Mouse (Mus musculus) CH12.LX (cell line): ENCODE results near the gene Wnk4. TPM values are rescaled to one million over a fixed set of nuclear protein-coding genes. Genes with fewer than 3 reads are reported as not detected.
"Not testable (repeated sequence)": the region's sequence is repeated elsewhere in the genome, so short reads cannot be mapped to it uniquely, and the experiment has no call there.

ENCODE experiments used
- DNase-seq: peaks from one replicate; pipeline ENCODE4 v3.0.0-alpha.2; 2013; ENCODE audit errors: extremely low read depth
- H3K27ac ChIP-seq: 2 replicates; pipeline ENCODE4 v1.5.1; 2012; ENCODE audit warnings: low read depth, mild to moderate bottlenecking, control low read depth, moderate library complexity; ENCODE audit not compliant: insufficient read depth
- H3K27me3 ChIP-seq: replicated peaks from 2 replicates; pipeline ENCODE3; 2012; ENCODE audit warnings: inconsistent platforms
- H3K36me3 ChIP-seq, 2 experiments: replicated peaks in 1 of 2; 2 replicates each; pipeline versions ENCODE3 to v1.6.1; 2012; ENCODE audit warnings: inconsistent platforms in 1 of 2, low read length in 1 of 2, mild to moderate bottlenecking in 1 of 2, mixed read lengths in 1 of 2, moderate library complexity in 1 of 2; ENCODE audit not compliant: control insufficient read depth in 1 of 2, insufficient read depth in 1 of 2
- H3K4me1 ChIP-seq, 2 experiments: 2 replicates each; pipeline ENCODE4 v1.6.1; 2012; ENCODE audit warnings: inconsistent platforms in 1 of 2, moderate library complexity in 1 of 2; ENCODE audit not compliant: insufficient read depth in 2 of 2, control insufficient read depth in 1 of 2
- H3K4me2 ChIP-seq: 2 replicates; pipeline ENCODE4 v1.6.1; 2012; ENCODE audit warnings: low read depth, mild to moderate bottlenecking, control low read depth; ENCODE audit not compliant: poor library complexity, insufficient read depth, severe bottlenecking
- H3K4me3 ChIP-seq, 3 experiments: fragments of 150-350 bp in 1 of 3; sonication (generic) in 1 of 3; replicated peaks in 1 of 3; 2 replicates each; pipeline versions ENCODE3 to v1.5.1; 2011 to 2012; ENCODE audit warnings: low read depth in 2 of 3, low read length in 2 of 3, mild to moderate bottlenecking in 2 of 3, moderate library complexity in 2 of 3, control low read depth in 1 of 3, improper control_type of control experiment in 1 of 3, inconsistent platforms in 1 of 3, mixed read lengths in 1 of 3; ENCODE audit not compliant: poor library complexity in 1 of 3
- H3K79me2 ChIP-seq: replicated peaks from 2 replicates; pipeline ENCODE4 v1.6.1; 2012; ENCODE audit warnings: mild to moderate bottlenecking, moderate library complexity; ENCODE audit not compliant: control insufficient read depth, poor library complexity, insufficient read depth, severe bottlenecking; ENCODE audit errors: extremely low read depth
- H3K9ac ChIP-seq: 2 replicates; pipeline ENCODE4 v1.6.1; 2012; ENCODE audit warnings: low read depth, mild to moderate bottlenecking, control low read depth, moderate library complexity; ENCODE audit not compliant: insufficient read depth
- H3K9me3 ChIP-seq: replicated peaks from 2 replicates; pipeline ENCODE3; 2012; ENCODE audit warnings: low read length, inconsistent platforms, mixed read lengths
- CHD1 ChIP-seq: IDR thresholded peaks from 2 replicates; pipeline ENCODE4 v1.6.1; 2012; ENCODE audit warnings: low read depth, low read length, improper control_type of control experiment, inconsistent platforms
- CTCF ChIP-seq, 2 experiments: IDR thresholded peaks in 1 of 2; conservative IDR thresholded peaks in 1 of 2; 2 replicates each; pipeline ENCODE4 v1.5.1; 2011 to 2012; ENCODE audit warnings: low read depth in 2 of 2, low read length in 2 of 2, improper control_type of control experiment in 1 of 2, inconsistent platforms in 1 of 2, mild to moderate bottlenecking in 1 of 2, moderate library complexity in 1 of 2
- POLR2A ChIP-seq: IDR thresholded peaks from 2 replicates; pipeline ENCODE4 v1.6.1; 2011; ENCODE audit warnings: low read depth, mild to moderate bottlenecking, improper control_type of control experiment, low read length
- POLR2AphosphoS2 ChIP-seq: IDR thresholded peaks from 2 replicates; pipeline ENCODE4 v1.6.1; 2011; ENCODE audit warnings: low read depth, low read length, improper control_type of control experiment
- ZMIZ1 ChIP-seq: IDR thresholded peaks from 2 replicates; pipeline ENCODE4 v1.6.1; 2012; ENCODE audit warnings: low read depth, mild to moderate bottlenecking, inconsistent platforms, low read length, improper control_type of control experiment
- dilution Hi-C: fragments of 300-500 bp; cut with MboI; formaldehyde crosslinking; loops from 2 replicates; pipeline ENCODE4 v1.14.3; 2020; ENCODE audit warnings: low sequenced_read_pairs; ENCODE audit not compliant: extremely low pct_unique_long_range_greater_than_20kb, extremely low pct_ligation_motif_present
- in situ Hi-C: fragments of 300-500 bp; cut with MboI; formaldehyde crosslinking; loops from 3 replicates; pipeline ENCODE4 v1.14.3; 2019; ENCODE audit warnings: low sequenced_read_pairs, low pct_ligation_motif_present, low pct_unique_long_range_greater_than_20kb, mixed read lengths
- polyA plus RNA-seq: library from polyadenylated mRNA; unstranded; fragments of >175 nt; gene quantifications from 2 replicates; pipeline ENCODE4 v1.2.1, GENCODE M21; 2012; ENCODE audit warnings: low read depth; ENCODE audit not compliant: insufficient read length
- total RNA-seq, 2 experiments: library from RNA; depleted of rRNA; stranded (reverse); fragments of 300-350 nt in 1 of 2; fragments of >200 nt in 1 of 2; gene quantifications; 2 replicates each; pipeline ENCODE4 v1.2.3; 2012 to 2014

Gene Wnk4
- total and polyA plus RNA-seq, 3 experiments, result 0.85 to 7.8 (median 0.90) TPM

DNA sequence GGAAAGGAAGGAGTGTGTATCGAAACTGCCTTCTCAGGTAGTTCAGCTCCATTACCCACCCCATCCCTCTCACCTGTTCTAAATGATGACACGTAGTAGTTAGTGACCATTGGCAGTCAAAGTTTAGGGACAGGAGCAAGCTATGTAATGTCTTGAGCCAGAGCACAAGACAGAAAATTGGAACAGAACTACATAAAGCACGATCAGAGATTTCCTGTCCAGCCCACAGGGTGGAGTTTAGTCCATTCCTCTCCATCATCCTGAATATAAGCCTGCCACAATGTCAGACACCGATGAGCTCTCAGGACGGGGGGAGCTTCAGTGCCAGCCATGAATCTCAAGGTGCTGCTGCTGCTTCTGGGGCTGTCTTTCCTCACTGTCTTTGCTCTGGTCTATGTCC lies 64.4 kb downstream of the Wnk4 start, which contains the start of gene Aoc2:
Gene Aoc2, plus strand, starts transcription at position 301 of the 400 bp plus-strand sequence.
- H3K27me3 ChIP-seq, result no peaks in the 10 kb centered on the region
- in situ Hi-C loops, result no loop called here
- H3K4me1 ChIP-seq, result peaks cover 0 to 6% of the 10 kb centered on the region in 2 experiments; a peak in 1 of 4 replicates
- H3K9me3 ChIP-seq, result no peaks in the 10 kb centered on the region
- no peak within 1 kb of the TSS for H3K4me2 ChIP-seq
- no peak for TF ChIP-seq CHD1
- TF ChIP-seq POLR2A, result peak; percentile 33; the same call in 1 of the 2 replicates
- dilution Hi-C loops, result no loop called here
- no peak within 1 kb of the TSS for H3K4me3 ChIP-seq
- peaks cover 70 to 91% of the 10 kb centered on the region in 2 experiments for H3K36me3 ChIP-seq
- no peaks in the 10 kb centered on the region for H3K79me2 ChIP-seq
- DNase-seq, result no peak
- H3K9ac ChIP-seq, result no peak within 1 kb of the TSS
- no peak within 1 kb of the TSS for H3K27ac ChIP-seq

DNA sequence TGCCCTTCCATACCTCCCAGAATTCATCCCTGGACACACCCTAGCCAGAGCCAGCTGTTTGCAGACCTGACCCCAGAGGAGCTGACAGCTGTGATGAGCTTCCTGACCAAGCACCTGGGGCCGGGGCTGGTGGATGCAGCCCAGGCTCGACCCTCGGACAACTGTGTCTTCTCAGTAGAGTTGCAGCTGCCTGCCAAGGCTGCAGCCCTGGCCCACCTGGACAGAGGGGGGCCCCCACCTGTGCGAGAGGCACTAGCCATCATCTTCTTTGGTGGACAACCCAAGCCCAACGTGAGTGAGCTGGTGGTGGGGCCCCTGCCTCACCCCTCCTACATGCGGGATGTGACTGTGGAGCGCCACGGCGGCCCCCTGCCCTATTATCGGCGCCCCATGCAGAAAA lies 64.8 kb downstream of the Wnk4 start:
- TF ChIP-seq ZMIZ1, result 0 out of 2 replicates have a peak, but pooled peaks have one; percentile 33

DNA sequence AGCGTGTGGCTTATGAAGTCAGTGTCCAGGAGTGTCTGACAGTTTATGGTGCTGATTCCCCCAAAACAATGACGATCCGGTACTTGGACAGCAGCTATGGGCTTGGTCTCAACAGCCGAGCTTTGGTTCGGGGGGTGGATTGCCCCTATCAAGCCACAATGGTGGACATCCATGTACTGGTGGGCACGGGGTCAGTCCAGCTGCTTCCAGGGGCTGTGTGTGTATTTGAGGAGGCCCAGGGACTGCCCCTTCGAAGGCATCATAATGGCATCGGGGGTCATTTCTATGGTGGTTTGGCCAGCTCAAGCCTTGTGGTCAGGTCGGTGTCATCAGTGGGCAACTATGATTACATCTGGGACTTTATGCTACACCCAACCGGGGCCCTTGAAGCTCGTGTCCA lies 65.8 kb downstream of the Wnk4 start:
- no peaks in the 10 kb centered on the region for H3K79me2 ChIP-seq
- no peak overlapping the region for H3K27ac ChIP-seq
- H3K27me3 ChIP-seq, result no peaks in the 10 kb centered on the region
- dilution Hi-C loops, result no loop called here
- in situ Hi-C loops, result no loop called here
- H3K36me3 ChIP-seq, result peaks cover 58 to 84% of the 10 kb centered on the region in 2 experiments
- H3K4me1 ChIP-seq, result peaks cover 0 to 6% of the 10 kb centered on the region in 2 experiments; a peak in 1 of 4 replicates
- TF ChIP-seq POLR2AphosphoS2 (peak; percentile 81), CTCF (conservative IDR thresholded peaks at IDR 0.05 in 1 of 2, IDR thresholded peaks at IDR 0.05 in 1 of 2; ENCODE audit: low read depth in 2 of 2, low read length in 2 of 2) (no peak)
- no peak overlapping the region for H3K9ac ChIP-seq
- no peak overlapping the region for H3K4me2 ChIP-seq
- no peak overlapping the region for H3K4me3 ChIP-seq
- H3K9me3 ChIP-seq, result no peaks in the 10 kb centered on the region
- DNase-seq, result no peak

More for the DNA sequence above, 64.8 kb downstream of the Wnk4 start:
- peaks cover 66 to 87% of the 10 kb centered on the region in 2 experiments for H3K36me3 ChIP-seq
- H3K27me3 ChIP-seq, H3K4me3 ChIP-seq, dilution Hi-C loops, H3K79me2 ChIP-seq, H3K27ac ChIP-seq, H3K4me1 ChIP-seq, DNase-seq, H3K9me3 ChIP-seq, H3K4me2 ChIP-seq, H3K9ac ChIP-seq, in situ Hi-C loops: not testable (repeated sequence)

Other genes starting within 250 kb of the Wnk4 start
Only the 20 nearest of the 29 such genes appear.
- 46.5 and 48.2 TPM in 2 replicates for gene Retreg3, start 140.7 kb upstream of the Wnk4 start, total RNA-seq (2012; rRNA removed)
- 50.3 and 55.9 TPM in 2 replicates for gene Retreg3, start 140.7 kb upstream of the Wnk4 start, total RNA-seq (2014; rRNA removed)
- 53.6 and 54.3 TPM in 2 replicates for gene Retreg3, start 140.7 kb upstream of the Wnk4 start, polyA plus RNA-seq
- 108 and 116 TPM in 2 replicates for gene Tubg1, start 140.6 kb upstream of the Wnk4 start, total RNA-seq (2012; rRNA removed)
- 53.7 and 57.4 TPM in 2 replicates for gene Tubg1, start 140.6 kb upstream of the Wnk4 start, total RNA-seq (2014; rRNA removed)
- 182 and 190 TPM in 2 replicates for gene Tubg1, start 140.6 kb upstream of the Wnk4 start, polyA plus RNA-seq
- gene Tubg2, start 104.7 kb upstream of the Wnk4 start, total RNA-seq (2012; rRNA removed), result 3.1 and 4.7 TPM in 2 replicates
- gene Tubg2, start 104.7 kb upstream of the Wnk4 start, total RNA-seq (2014; rRNA removed), result 1.2 and 2.1 TPM in 2 replicates
- gene Tubg2, start 104.7 kb upstream of the Wnk4 start, polyA plus RNA-seq, result 8.7 and 10.5 TPM in 2 replicates
- 15.6 and 16.7 TPM in 2 replicates for gene Cntnap1, start 90.0 kb upstream of the Wnk4 start, total RNA-seq (2012; rRNA removed)
- gene Cntnap1, start 90.0 kb upstream of the Wnk4 start, total RNA-seq (2014; rRNA removed), result 3.6 and 4.4 TPM in 2 replicates
- gene Cntnap1, start 90.0 kb upstream of the Wnk4 start, polyA plus RNA-seq, result 17.9 and 19.5 TPM in 2 replicates
- 16.3 and 20.3 TPM in 2 replicates for gene Plekhh3, start 89.2 kb upstream of the Wnk4 start, total RNA-seq (2012; rRNA removed)
- 2.8 and 2.9 TPM in 2 replicates for gene Plekhh3, start 89.2 kb upstream of the Wnk4 start, total RNA-seq (2014; rRNA removed)
- gene Plekhh3, start 89.2 kb upstream of the Wnk4 start, polyA plus RNA-seq, result 3.7 and 5.0 TPM in 2 replicates
- gene Ccr10, start 85.1 kb upstream of the Wnk4 start, total RNA-seq (2012; rRNA removed), result 29.6 and 58.7 TPM in 2 replicates
- 14.1 and 17.2 TPM in 2 replicates for gene Ccr10, start 85.1 kb upstream of the Wnk4 start, total RNA-seq (2014; rRNA removed)
- gene Ccr10, start 85.1 kb upstream of the Wnk4 start, polyA plus RNA-seq, result 12.3 TPM in 2 replicates
- gene Ezh1, start 34.1 kb upstream of the Wnk4 start, total RNA-seq (2012; rRNA removed), result 11.1 and 15.3 TPM in 2 replicates
- 8.5 and 8.7 TPM in 2 replicates for gene Ezh1, start 34.1 kb upstream of the Wnk4 start, total RNA-seq (2014; rRNA removed)
- 10.8 and 12.1 TPM in 2 replicates for gene Ezh1, start 34.1 kb upstream of the Wnk4 start, polyA plus RNA-seq
- gene Ramp2, start 14.5 kb upstream of the Wnk4 start, total RNA-seq (2012; rRNA removed), result 1.3 and 1.5 TPM in 2 replicates
- 0.26 TPM in 1 of 2 replicates, not detected in the other for gene Ramp2, start 14.5 kb upstream of the Wnk4 start, total RNA-seq (2014; rRNA removed)
- 0.33 and 0.80 TPM in 2 replicates for gene Ramp2, start 14.5 kb upstream of the Wnk4 start, polyA plus RNA-seq
- gene Vps25, start 6.9 kb upstream of the Wnk4 start, total RNA-seq (2012; rRNA removed), result 102 and 132 TPM in 2 replicates
- gene Vps25, start 6.9 kb upstream of the Wnk4 start, total RNA-seq (2014; rRNA removed), result 97.7 and 105 TPM in 2 replicates
- gene Vps25, start 6.9 kb upstream of the Wnk4 start, polyA plus RNA-seq, result 210 and 211 TPM in 2 replicates
- 2.5 and 3.4 TPM in 2 replicates for gene Cntd1, start 18.4 kb downstream of the Wnk4 start, total RNA-seq (2012; rRNA removed)
- gene Cntd1, start 18.4 kb downstream of the Wnk4 start, total RNA-seq (2014; rRNA removed), result 0.65 and 0.98 TPM in 2 replicates
- 0.85 and 0.96 TPM in 2 replicates for gene Cntd1, start 18.4 kb downstream of the Wnk4 start, polyA plus RNA-seq
- 285 TPM in 2 replicates for gene Coa3, start 18.5 kb downstream of the Wnk4 start, total RNA-seq (2012; rRNA removed)
- 177 and 179 TPM in 2 replicates for gene Coa3, start 18.5 kb downstream of the Wnk4 start, total RNA-seq (2014; rRNA removed)
- gene Coa3, start 18.5 kb downstream of the Wnk4 start, polyA plus RNA-seq, result 113 and 117 TPM in 2 replicates
- gene Becn1, start 41.7 kb downstream of the Wnk4 start, total RNA-seq (2012; rRNA removed), result 280 and 282 TPM in 2 replicates
- 207 and 224 TPM in 2 replicates for gene Becn1, start 41.7 kb downstream of the Wnk4 start, total RNA-seq (2014; rRNA removed)
- 177 and 237 TPM in 2 replicates for gene Becn1, start 41.7 kb downstream of the Wnk4 start, polyA plus RNA-seq
- 86.1 and 108 TPM in 2 replicates for gene Psme3, start 55.6 kb downstream of the Wnk4 start, total RNA-seq (2012; rRNA removed)
- 199 and 208 TPM in 2 replicates for gene Psme3, start 55.6 kb downstream of the Wnk4 start, total RNA-seq (2014; rRNA removed)
- gene Psme3, start 55.6 kb downstream of the Wnk4 start, polyA plus RNA-seq, result 496 and 527 TPM in 2 replicates
- 5.0 and 5.5 TPM in 2 replicates for gene Aoc2, start 64.5 kb downstream of the Wnk4 start, total RNA-seq (2012; rRNA removed)
- gene Aoc2, start 64.5 kb downstream of the Wnk4 start, total RNA-seq (2014; rRNA removed), result 3.6 and 4.3 TPM in 2 replicates
- 10.7 and 12.1 TPM in 2 replicates for gene Aoc2, start 64.5 kb downstream of the Wnk4 start, polyA plus RNA-seq
- gene Aoc3, start 70.0 kb downstream of the Wnk4 start, total RNA-seq (2012; rRNA removed), result 0.25 and 0.29 TPM in 2 replicates
- 0.28 and 0.30 TPM in 2 replicates for gene Aoc3, start 70.0 kb downstream of the Wnk4 start, total RNA-seq (2014; rRNA removed)
- 0.86 and 0.99 TPM in 2 replicates for gene Aoc3, start 70.0 kb downstream of the Wnk4 start, polyA plus RNA-seq
- 0.08 TPM in 1 of 2 replicates, not detected in the other for gene G6pc, start 107.0 kb downstream of the Wnk4 start, total RNA-seq (2012; rRNA removed)
- gene G6pc, start 107.0 kb downstream of the Wnk4 start, total RNA-seq (2014; rRNA removed), result not detected in 2 replicates
- not detected in 2 replicates for gene G6pc, start 107.0 kb downstream of the Wnk4 start, polyA plus RNA-seq
- 133 and 134 TPM in 2 replicates for gene Aarsd1, start 157.0 kb downstream of the Wnk4 start, total RNA-seq (2012; rRNA removed)
- 78.2 and 81.5 TPM in 2 replicates for gene Aarsd1, start 157.0 kb downstream of the Wnk4 start, total RNA-seq (2014; rRNA removed)
- gene Aarsd1, start 157.0 kb downstream of the Wnk4 start, polyA plus RNA-seq, result 84.5 and 99.8 TPM in 2 replicates
- gene Gm27029, start 164.2 kb downstream of the Wnk4 start, total RNA-seq (2012; rRNA removed), result 8.3 and 8.4 TPM in 2 replicates
- 1.7 and 2.3 TPM in 2 replicates for gene Gm27029, start 164.2 kb downstream of the Wnk4 start, total RNA-seq (2014; rRNA removed)
- 6.2 and 8.7 TPM in 2 replicates for gene Gm27029, start 164.2 kb downstream of the Wnk4 start, polyA plus RNA-seq
- 10.1 and 10.7 TPM in 2 replicates for gene Rundc1, start 164.5 kb downstream of the Wnk4 start, total RNA-seq (2012; rRNA removed)
- gene Rundc1, start 164.5 kb downstream of the Wnk4 start, total RNA-seq (2014; rRNA removed), result 6.4 and 6.8 TPM in 2 replicates
- 12.7 and 13.5 TPM in 2 replicates for gene Rundc1, start 164.5 kb downstream of the Wnk4 start, polyA plus RNA-seq
- gene Ptges3l, start 164.8 kb downstream of the Wnk4 start, total RNA-seq (2012; rRNA removed), result 2.3 and 2.4 TPM in 2 replicates
- gene Ptges3l, start 164.8 kb downstream of the Wnk4 start, total RNA-seq (2014; rRNA removed), result 1.9 and 2.3 TPM in 2 replicates
- gene Ptges3l, start 164.8 kb downstream of the Wnk4 start, polyA plus RNA-seq, result 2.2 and 3.0 TPM in 2 replicates